Mouse (Mus musculus) activated CD4-positive, CD25-positive, alpha-beta regulatory T cell (primary cell): ENCODE measurements around the gene Usp15. TPM values are rescaled to one million over a fixed set of nuclear protein-coding genes. Genes with fewer than 3 reads are reported as not detected.

Experiments used
- polyA plus RNA-seq, 2 experiments: library from polyadenylated mRNA; unstranded; fragments of 100-300 nt; shearing (Covaris generic); gene quantifications; one replicate each; pipeline ENCODE4 v1.2.1; 2017

The Usp15 gene
- 100 to 1,000 TPM in 1 of 2 experiments, 10 to 100 TPM in 1; 93.8 to 119 TPM for polyA plus RNA-seq

GRCm38 (mm10) chr10:123196835-123197559 is at the start of gene Usp15:
Usp15 (minus strand) TSS chr10:123196995.

GRCm38 (mm10) chr10:123076245-123077023 is 120.4 kb downstream of the Usp15 start, which contains the start of gene Mon2:
Mon2 (minus strand) TSS chr10:123076505.

Other genes with a start within 250 kb of the Usp15 start
- gene Mon2, start 120.5 kb downstream of the Usp15 start, polyA plus RNA-seq: 10 to 100 TPM; 15.2 to 17.3 TPM
- under 1 TPM; 0.07 to 0.17 TPM for gene Fam19a2, start 67.0 kb upstream of the Usp15 start, polyA plus RNA-seq